Mouse (Mus musculus): ENCODE measurements around the gene Opa3. TPM values are rescaled to one million over a fixed set of nuclear protein-coding genes. Genes with fewer than 3 reads are reported as not detected.

Opa3 gene
- polyA plus RNA-seq, 1 experiment from 2014 or later, result 40.5 TPM

DNA sequence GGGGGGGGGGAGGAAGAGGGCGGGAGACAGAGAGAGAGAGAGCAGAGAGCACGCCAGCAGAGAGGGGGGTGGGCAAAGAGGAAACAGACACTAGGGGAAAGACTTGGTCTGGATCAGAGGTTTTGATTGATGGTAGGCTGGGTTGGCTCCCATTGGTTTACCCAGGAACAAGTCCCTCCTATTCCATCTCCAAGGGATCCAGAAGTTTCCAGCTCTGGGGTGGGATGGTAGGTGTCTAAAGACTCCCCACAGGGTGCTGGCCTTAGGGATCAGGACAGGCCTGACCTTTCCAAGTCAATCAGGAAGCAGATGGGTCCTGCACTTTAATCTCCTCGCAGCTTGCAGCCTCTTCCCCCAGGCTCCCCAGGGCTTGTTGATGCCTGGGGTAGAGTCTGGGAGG, 10.2 kb upstream of the Opa3 start:
- H3K27ac ChIP-seq, result peak overlapping the region; percentile 9; the same call in 1 of the 2 replicates
- H3K4me3 ChIP-seq (replicated peaks), result no peak overlapping the region
- H3K4me2 ChIP-seq (replicated peaks), result no peak overlapping the region
- no peaks in the 10 kb centered on the region for H3K9me3 ChIP-seq
- H3K27me3 ChIP-seq, result peaks cover 12% of the 10 kb centered on the region
- 0 out of 2 replicates have a peak, but pooled peaks cover 3% of the 10 kb centered on the region for H3K36me3 ChIP-seq
- H3K4me1 ChIP-seq (replicated peaks), result peaks cover 3% of the 10 kb centered on the region; the same call in 1 of the 2 replicates
- no peak overlapping the region for H3K9ac ChIP-seq (replicated peaks)
- ATAC-seq, result no peak
- 8% methylated on average over 1 of the region's 3 CpGs for WGBS

- Histone ChIP-seq H3K27ac (no peak overlapping the region), H3K4me2 (replicated peaks) (no peak overlapping the region), H3K9me3 (no peaks in the 10 kb centered on the region), H3K4me3 (replicated peaks) (no peak overlapping the region), H3K27me3 (no peaks in the 10 kb centered on the region), H3K4me1 (replicated peaks) (0 out of 2 replicates have a peak, but pooled peaks cover 3% of the 10 kb centered on the region), H3K36me3 (peaks cover 8% of the 10 kb centered on the region; the same call in 1 of the 2 replicates), H3K9ac (replicated peaks) (no peak overlapping the region)
- no peak for ATAC-seq
- 72% methylated on average over 3 of the region's 3 CpGs for WGBS
Observed at GRCm38 (mm10) chr7:19220061-19220460, 8.1 kb upstream of the Opa3 start.

DNA sequence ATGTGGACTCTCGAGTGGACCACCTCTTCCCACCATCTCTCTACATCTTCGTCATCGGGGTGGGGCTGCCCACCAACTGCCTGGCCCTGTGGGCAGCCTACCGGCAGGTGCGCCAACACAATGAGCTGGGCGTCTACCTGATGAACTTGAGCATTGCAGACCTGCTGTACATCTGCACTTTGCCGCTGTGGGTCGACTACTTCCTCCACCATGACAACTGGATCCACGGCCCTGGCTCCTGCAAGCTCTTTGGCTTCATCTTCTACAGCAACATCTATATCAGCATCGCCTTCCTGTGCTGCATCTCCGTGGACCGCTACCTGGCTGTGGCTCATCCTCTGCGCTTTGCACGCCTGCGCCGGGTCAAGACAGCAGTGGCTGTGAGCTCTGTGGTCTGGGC, 5.9 kb upstream of the Opa3 start:
- WGBS, result 95% methylated on average over 16 of the region's 16 CpGs
- H3K36me3 ChIP-seq, result peaks cover 8% of the 10 kb centered on the region; the same call in 1 of the 2 replicates

GRCm38 (mm10) chr7:19222875-19223274, 5.3 kb upstream of the Opa3 start:
- no peak for ATAC-seq
- no peak overlapping the region for H3K27ac ChIP-seq

More for the DNA sequence above, 5.9 kb upstream of the Opa3 start:
- Histone ChIP-seq H3K4me1 (replicated peaks) (peaks cover 7% of the 10 kb centered on the region), H3K4me2 (replicated peaks) (no peak overlapping the region), H3K27me3 (no peaks in the 10 kb centered on the region), H3K27ac (no peak overlapping the region), H3K9ac (replicated peaks) (no peak overlapping the region), H3K4me3 (replicated peaks) (no peak overlapping the region), H3K9me3 (no peaks in the 10 kb centered on the region)
- ATAC-seq, result no peak

GRCm38 (mm10) chr7:19224933-19225332, 3.2 kb upstream of the Opa3 start:
- Histone ChIP-seq H3K4me3 (replicated peaks) (no peak overlapping the region), H3K9me3 (no peaks in the 10 kb centered on the region), H3K9ac (replicated peaks) (no peak overlapping the region), H3K36me3 (peaks cover 8% of the 10 kb centered on the region; the same call in 1 of the 2 replicates), H3K27ac (no peak overlapping the region), H3K4me2 (replicated peaks) (no peak overlapping the region), H3K4me1 (replicated peaks) (peaks cover 20% of the 10 kb centered on the region), H3K27me3 (no peaks in the 10 kb centered on the region)
- no peak for ATAC-seq
- WGBS, result 92% methylated on average over 4 of the region's 4 CpGs

More at GRCm38 (mm10) chr7:19222875-19223274, 5.3 kb upstream of the Opa3 start:
- Histone ChIP-seq H3K4me2 (replicated peaks) (no peak overlapping the region), H3K4me3 (replicated peaks) (no peak overlapping the region), H3K27me3 (no peaks in the 10 kb centered on the region), H3K9me3 (no peaks in the 10 kb centered on the region), H3K4me1 (replicated peaks) (peaks cover 11% of the 10 kb centered on the region), H3K9ac (replicated peaks) (no peak overlapping the region), H3K36me3 (peaks cover 8% of the 10 kb centered on the region; the same call in 1 of the 2 replicates)
- 91% methylated on average over 14 of the region's 14 CpGs for WGBS

DNA sequence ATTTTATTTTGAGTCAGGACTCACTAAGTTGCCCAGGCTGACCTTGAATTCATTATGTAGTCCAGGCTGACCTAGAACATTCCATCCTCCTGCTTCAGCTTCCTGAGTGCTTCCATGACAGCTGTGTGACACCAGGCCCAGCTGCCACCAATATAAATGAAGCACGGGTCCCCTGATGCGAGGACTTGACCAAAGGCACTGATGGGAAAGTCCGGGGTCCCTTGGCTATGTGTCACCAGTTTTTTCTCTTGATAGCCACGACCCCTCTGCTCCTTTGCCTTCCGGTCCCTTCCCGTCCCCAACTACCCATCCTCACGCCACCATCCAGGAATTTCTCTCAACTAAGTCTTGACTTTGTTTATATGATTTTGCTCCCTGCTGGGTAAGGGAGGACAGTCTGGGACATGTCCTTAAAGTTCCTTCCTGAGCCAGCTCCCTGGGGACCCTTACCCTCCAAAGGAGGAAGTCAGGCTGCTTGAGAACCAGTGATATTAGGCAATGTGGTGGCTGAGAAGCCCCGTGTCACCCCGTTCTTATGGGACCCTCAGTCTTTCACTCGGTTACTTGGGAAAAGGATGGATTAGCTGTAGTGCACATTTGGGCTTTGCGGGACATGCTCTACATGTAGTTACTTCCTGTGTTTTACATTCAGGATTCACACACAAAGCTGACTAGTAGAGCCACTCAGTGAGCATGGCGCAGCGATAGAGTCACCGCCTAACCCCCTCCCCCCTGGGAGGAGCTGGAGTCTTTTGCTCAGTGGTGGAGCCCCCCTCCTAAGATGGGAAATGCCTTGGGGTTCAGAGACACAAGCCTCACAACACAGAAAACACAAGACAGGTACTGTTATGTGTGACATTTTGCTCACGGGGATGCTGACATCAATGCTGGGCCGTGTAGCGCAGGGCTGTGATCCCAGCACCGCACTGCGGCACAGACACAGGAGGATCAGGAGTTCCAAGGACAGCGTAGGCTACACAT, 1.0 kb upstream of the Opa3 start:
- H3K36me3 ChIP-seq, result peaks cover 15% of the 10 kb centered on the region; the same call in 1 of the 2 replicates

DNA sequence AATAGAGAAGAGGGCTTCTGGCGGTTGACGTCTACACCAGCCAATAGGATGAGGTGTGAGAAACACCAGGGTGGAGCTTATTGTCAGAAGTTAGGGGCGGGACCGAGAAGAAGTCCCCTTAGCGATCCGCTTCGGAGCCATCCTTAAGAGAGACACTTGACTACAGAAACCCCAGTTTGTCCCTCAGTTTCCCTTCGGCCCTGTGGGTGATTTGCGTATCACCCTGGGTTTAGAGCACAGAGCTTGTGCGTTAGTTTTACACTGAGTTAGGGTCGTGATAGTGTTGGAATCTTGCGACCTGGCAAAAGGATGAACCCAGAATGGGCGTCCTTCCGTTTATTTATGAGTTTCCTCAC, 637 bp downstream of the Opa3 start:
- Histone ChIP-seq H3K9ac (replicated peaks) (peak overlapping the region; percentile 82), H3K9me3 (no peaks in the 10 kb centered on the region), H3K27me3 (no peaks in the 10 kb centered on the region), H3K4me1 (replicated peaks) (peaks cover 28% of the 10 kb centered on the region), H3K27ac (peak overlapping the region; percentile 69), H3K4me3 (replicated peaks) (peak overlapping the region; percentile 58), H3K36me3 (peaks cover 11% of the 10 kb centered on the region; the same call in 1 of the 2 replicates), H3K4me2 (replicated peaks) (peak overlapping the region; percentile 82)
- ATAC-seq, result no peak
- WGBS, result under 1% methylated on average over 14 of the region's 14 CpGs

More for the DNA sequence above, 1.0 kb upstream of the Opa3 start:
- H3K4me3 ChIP-seq (replicated peaks), result peak overlapping the region; percentile 58
- H3K9ac ChIP-seq (replicated peaks), result peak overlapping the region; percentile 75
- H3K27me3 ChIP-seq, result no peaks in the 10 kb centered on the region
- no peaks in the 10 kb centered on the region for H3K9me3 ChIP-seq
- peak overlapping the region; percentile 87 for H3K4me2 ChIP-seq (replicated peaks)
- 22% methylated on average over 20 of the region's 20 CpGs for WGBS
- H3K27ac ChIP-seq, result peak overlapping the region; percentile 98
- H3K4me1 ChIP-seq (replicated peaks), result peaks cover 28% of the 10 kb centered on the region
- peak; percentile 38 for ATAC-seq

DNA sequence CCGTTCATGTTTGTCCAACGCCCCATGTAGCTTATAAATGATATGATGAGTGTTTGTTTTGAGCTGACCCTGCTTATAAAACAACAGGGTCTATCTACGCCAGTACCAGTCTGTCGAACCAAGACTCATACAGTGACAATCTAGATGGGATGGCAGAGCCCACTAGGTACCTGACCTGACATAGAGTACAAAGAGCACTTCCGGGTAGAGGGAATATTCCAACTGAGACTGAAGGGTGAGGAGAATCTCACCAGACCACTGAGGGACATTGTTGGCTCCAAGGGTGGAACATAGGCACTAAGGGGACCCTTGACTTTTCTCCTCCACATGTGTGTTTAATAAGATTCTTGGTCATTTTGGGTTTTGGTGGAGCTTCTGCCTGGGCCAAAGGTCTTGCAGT, 1.3 kb downstream of the Opa3 start:
- no peak for ATAC-seq
- Histone ChIP-seq H3K4me1 (replicated peaks) (peaks cover 28% of the 10 kb centered on the region), H3K9me3 (no peaks in the 10 kb centered on the region), H3K4me2 (replicated peaks) (peak overlapping the region; percentile 82), H3K36me3 (peaks cover 10% of the 10 kb centered on the region; the same call in 1 of the 2 replicates), H3K4me3 (replicated peaks) (peak overlapping the region; percentile 58), H3K9ac (replicated peaks) (peak overlapping the region; percentile 82), H3K27ac (peak overlapping the region; percentile 69), H3K27me3 (no peaks in the 10 kb centered on the region)
- 49% methylated on average over 5 of the region's 5 CpGs for WGBS

- no peak overlapping the region for H3K4me3 ChIP-seq (replicated peaks)
- ATAC-seq, result no peak
- peaks cover 28% of the 10 kb centered on the region for H3K4me1 ChIP-seq (replicated peaks)
- H3K4me2 ChIP-seq (replicated peaks), result peak overlapping the region; percentile 82
- no peaks in the 10 kb centered on the region for H3K9me3 ChIP-seq
- 94% methylated on average over 2 of the region's 2 CpGs for WGBS
- H3K9ac ChIP-seq (replicated peaks), result peak overlapping the region; percentile 82
- H3K27me3 ChIP-seq, result no peaks in the 10 kb centered on the region
- H3K36me3 ChIP-seq, result peaks cover 10% of the 10 kb centered on the region; the same call in 1 of the 2 replicates
- no peak overlapping the region for H3K27ac ChIP-seq
Observed at GRCm38 (mm10) chr7:19230041-19230580, 2.0 kb downstream of the Opa3 start.

- Histone ChIP-seq H3K9me3 (no peaks in the 10 kb centered on the region), H3K4me3 (replicated peaks) (no peak overlapping the region), H3K27me3 (no peaks in the 10 kb centered on the region), H3K9ac (replicated peaks) (peak overlapping the region; percentile 37; the same call in 1 of the 2 replicates), H3K4me1 (replicated peaks) (peaks cover 28% of the 10 kb centered on the region), H3K36me3 (peaks cover 10% of the 10 kb centered on the region; the same call in 1 of the 2 replicates), H3K27ac (no peak overlapping the region), H3K4me2 (replicated peaks) (no peak overlapping the region)
- ATAC-seq, result no peak
- 93% methylated on average over 5 of the region's 5 CpGs for WGBS
Observed at GRCm38 (mm10) chr7:19230899-19231298, 2.8 kb downstream of the Opa3 start.

- ATAC-seq, result no peak
- Histone ChIP-seq H3K36me3 (peaks cover 10% of the 10 kb centered on the region; the same call in 1 of the 2 replicates), H3K9me3 (no peaks in the 10 kb centered on the region), H3K4me3 (replicated peaks) (no peak overlapping the region), H3K9ac (replicated peaks) (no peak overlapping the region), H3K27me3 (no peaks in the 10 kb centered on the region), H3K4me2 (replicated peaks) (no peak overlapping the region), H3K4me1 (replicated peaks) (peaks cover 24% of the 10 kb centered on the region), H3K27ac (no peak overlapping the region)
- WGBS, result 92% methylated on average over 3 of the region's 3 CpGs
Observed at GRCm38 (mm10) chr7:19231849-19232248, 3.7 kb downstream of the Opa3 start.

GRCm38 (mm10) chr7:19234652-19235051, 6.5 kb downstream of the Opa3 start:
- no peak for ATAC-seq
- H3K36me3 ChIP-seq, result peaks cover 10% of the 10 kb centered on the region; the same call in 1 of the 2 replicates
- H3K4me2 ChIP-seq (replicated peaks), result no peak overlapping the region
- H3K9me3 ChIP-seq, result no peaks in the 10 kb centered on the region
- 82% methylated on average over 5 of the region's 5 CpGs for WGBS
- no peaks in the 10 kb centered on the region for H3K27me3 ChIP-seq
- H3K4me1 ChIP-seq (replicated peaks), result peaks cover 15% of the 10 kb centered on the region
- H3K9ac ChIP-seq (replicated peaks), result no peak overlapping the region
- H3K27ac ChIP-seq, result no peak overlapping the region
- H3K4me3 ChIP-seq (replicated peaks), result no peak overlapping the region
